Mouse (Mus musculus) adrenal gland, postnatal 36 days (tissue): ENCODE measurements around the gene Lhfpl1. TPM values are rescaled to one million over a fixed set of nuclear protein-coding genes. Genes with fewer than 3 reads are reported as not detected.
"Not testable (repeated sequence)": the region's sequence is repeated elsewhere in the genome, so short reads cannot be mapped to it uniquely, and the experiment has no call there.

Source experiments
- DNase-seq, 2 experiments: peaks; one replicate each; pipeline ENCODE4 v3.0.0; 2021; ENCODE audit warnings: mixed read lengths in 1 of 2
- long read RNA-seq, 2 experiments: library from polyadenylated mRNA; stranded (forward); transcript quantifications; one replicate each; pipeline ENCODE4 v2.0.0; 2021; ENCODE audit warnings: borderline sequencing depth in 2 of 2
- total RNA-seq, 2 experiments: library from RNA; stranded (reverse); gene quantifications; 2 replicates each; pipeline ENCODE4 v1.2.3; 2021

Gene Lhfpl1
- total RNA-seq: not detected
- long read RNA-seq, experiment 1: 0 reads
- long read RNA-seq, experiment 2: 0 reads

DNA sequence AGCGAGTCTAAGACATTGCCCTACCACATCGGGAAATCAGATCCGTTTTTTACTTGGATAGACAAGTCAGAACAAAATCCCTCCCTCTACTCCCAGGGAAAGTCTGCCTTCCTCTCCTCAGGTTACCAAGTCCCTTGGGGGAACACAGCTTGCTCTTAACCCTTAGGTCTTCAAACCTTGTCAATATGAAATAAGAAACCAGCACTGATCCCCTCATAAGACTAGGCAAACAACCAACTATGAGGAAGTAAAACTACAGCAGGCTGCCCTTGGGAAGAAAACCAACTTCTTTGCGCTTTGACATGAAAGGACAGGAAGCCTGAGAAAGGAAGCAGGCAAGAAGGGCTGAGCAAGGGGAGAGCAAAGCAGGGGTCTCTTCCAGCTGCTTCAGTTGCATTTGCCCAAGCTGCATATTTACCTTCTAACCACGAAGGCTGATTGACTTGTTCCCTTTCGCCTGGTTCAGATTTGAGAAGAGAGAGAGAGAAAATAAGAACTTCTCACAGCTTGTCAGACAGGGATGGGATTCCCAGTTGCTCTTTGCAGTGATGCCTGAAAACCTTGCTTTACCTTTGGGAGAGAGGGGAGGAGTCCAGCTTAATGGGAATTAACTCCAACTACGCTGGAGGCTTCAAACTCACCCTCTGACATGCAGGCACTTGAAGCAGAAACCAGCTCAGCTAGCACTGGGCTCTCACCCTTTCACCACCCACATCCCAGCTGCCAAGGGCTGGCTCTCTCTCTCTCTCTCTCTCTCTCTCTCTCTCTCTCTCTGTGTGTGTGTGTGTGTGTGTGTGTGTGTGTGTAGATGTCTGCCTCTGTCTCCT, at the start of gene Lhfpl1:
Gene Lhfpl1 (minus strand): TSS at position 713 of the 827 bp plus-strand sequence.
- no peak for DNase-seq

DNA sequence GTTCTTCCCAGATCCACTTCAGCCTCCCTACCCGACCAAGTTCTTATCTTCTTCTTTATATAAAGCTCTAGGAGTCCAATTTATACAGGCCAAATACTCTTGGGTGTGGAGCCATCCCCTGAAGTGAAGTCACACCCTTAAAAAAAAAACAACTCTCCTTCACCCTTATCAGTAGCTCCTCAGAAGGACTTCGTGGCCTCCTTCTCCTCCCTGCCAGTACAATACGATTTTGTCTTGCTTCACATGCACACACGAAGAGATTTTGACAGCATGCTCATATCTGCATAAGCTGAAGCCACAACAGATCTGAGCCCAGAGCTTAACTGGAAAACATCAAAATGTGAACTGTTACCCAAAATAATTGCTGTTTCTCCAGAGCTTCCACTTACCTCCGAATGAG, 22.9 kb upstream of the Lhfpl1 start:
- no peak for DNase-seq

DNA sequence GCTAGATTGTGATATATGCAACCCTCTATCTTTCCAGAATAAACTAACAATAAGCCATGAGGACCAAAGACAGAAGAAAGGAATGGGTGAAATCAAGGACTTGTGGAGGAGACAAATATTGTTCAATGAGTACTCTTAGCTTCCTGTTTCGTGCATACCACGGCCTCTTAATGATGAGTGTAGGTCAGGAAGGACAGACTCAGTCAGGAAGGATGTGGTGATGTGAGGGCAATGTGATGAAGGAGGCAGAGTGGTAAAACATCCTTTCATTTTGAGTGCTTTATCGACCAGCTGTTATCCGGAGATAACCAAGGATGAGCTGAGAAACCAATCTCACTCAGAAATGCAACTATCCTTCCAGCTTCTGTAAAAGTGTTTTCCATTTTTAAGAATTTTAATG, 13.6 kb upstream of the Lhfpl1 start:
- no peak for DNase-seq

DNA sequence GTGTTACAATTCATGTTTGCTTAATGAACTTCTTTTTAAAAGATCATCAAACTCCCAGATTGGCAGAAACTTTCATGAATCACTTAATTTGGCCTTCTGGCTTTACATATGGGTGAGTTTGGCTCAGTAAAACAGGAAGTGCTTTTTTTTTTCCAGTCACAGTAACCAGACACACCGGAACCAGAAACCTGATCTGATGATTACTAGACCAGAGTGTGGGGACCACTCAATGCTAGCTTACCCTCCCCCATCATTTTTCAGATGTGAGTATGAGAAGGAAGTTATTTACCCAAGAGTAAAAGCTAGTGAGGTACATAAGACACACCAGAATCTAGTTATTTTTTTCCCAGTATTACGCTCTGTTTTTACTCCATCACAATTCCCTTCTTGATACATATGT, 6.5 kb downstream of the Lhfpl1 start:
- DNase-seq: no peak

DNA sequence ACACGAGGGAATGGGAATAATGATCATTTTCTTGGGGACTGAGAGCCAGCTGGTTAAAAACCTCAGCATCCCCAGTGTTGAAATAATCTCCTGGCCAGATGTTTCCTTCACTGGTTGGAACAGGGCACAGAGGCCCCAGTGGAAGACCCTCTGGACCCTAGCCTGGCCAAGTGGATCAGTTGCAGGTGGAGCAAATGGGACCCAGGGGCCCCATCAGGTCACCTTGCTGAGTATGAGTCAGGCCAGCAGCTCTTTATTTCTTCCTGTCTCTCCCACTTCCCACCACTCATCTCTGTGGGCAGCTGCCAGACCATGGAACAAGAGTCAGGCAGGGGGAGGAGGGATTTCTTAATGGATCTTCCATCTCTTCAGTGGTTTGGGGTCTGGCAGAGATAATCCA, 12.7 kb downstream of the Lhfpl1 start:
- no peak for DNase-seq

DNA sequence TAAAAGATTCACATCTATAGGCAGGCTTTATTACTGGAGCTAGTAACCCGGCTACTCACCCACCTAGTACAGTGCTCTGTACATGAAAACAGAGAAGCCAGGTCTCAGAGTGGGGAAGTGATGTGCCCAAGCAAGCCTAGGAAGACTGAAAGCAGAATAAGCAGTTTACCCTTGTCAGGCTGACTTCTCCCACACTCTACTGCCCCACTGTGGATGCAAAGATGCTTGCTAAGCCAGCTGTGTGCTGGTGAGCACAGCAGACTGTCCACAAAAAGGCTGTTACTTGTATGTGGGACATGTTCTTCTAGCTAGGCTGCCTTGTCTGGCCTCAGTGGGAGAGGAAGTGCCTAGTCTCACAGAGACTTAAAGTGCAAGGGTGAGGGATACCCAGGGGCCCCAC, 40.3 kb downstream of the Lhfpl1 start:
- no peak for DNase-seq

DNA sequence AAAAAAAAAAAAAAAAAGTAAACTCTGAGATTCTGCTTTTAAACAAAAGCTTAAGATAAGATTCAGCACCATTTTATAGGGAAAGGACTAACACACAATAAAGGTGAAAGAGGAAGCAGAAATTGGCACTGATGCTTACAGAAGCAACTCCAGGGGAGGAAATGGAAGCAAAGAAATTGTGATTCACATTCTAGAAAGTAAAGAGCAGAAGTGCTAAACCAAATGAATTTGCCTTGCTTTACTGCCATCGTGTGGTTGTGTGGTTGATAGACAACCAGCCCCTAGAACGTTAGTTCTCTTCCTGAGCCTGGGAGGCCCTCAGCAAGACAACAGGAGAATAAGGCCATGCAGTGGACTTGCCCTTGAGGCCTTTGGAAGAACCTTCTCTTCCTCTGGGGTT, 41.7 kb downstream of the Lhfpl1 start:
- peak; percentile 3 to 44 for DNase-seq

DNA sequence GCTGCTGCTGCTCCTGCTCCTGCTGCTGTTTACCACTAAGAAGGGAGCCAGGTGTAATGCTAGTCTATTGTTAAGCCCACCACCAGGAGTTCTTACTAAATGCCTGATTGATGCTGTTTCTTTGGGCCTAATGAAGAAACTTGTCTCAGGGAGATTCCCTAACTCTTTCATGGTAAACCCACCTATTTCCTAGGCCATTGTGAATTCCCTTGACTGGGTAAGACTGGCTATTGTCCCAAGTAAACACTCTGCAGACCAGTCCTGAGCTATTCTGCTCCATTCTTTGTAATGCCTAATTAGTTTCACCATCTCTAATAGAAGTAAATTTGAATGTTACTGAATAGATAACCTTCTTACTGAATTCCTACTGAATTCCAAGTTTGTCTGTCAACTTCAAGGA, 48.7 kb downstream of the Lhfpl1 start:
- DNase-seq: not testable (repeated sequence)

DNA sequence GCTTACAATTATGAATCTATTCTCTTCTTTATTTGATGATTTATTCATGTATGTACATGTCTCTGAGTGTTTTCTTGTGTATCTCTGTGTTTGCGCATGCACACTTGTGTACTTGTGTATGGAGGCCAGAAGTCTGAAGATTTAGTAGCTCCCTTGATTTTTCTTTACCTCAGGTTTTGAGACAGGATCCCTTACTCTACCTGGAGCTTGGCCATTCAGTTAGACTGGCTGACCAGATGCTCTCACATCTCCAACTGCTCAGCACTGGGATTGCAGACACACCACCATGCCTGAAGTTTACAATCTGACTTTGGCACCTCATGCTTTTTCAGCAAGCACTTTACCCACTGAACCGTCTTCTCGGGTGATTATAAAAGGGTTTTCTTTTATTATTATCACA, 76.7 kb downstream of the Lhfpl1 start:
- no peak for DNase-seq

DNA sequence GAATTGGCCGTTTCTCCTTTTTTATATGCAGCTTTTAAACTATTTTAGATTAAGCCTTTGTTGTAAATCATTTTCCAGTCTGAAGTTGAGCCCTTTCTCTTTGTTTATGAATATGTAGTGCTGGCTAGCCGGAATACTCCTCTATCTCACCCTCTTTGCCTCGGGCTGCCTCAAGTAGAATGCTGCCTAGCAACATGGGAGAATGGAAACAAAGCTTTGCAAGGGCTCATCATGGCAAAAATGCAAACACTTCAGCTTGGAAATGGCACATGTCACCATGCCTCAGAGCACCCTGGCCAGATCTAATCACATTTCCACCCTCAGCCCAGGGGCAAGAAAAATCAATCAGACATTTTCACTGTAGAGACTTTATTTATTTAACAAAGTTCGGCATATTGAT, 77.1 kb downstream of the Lhfpl1 start:
- DNase-seq: no peak

DNA sequence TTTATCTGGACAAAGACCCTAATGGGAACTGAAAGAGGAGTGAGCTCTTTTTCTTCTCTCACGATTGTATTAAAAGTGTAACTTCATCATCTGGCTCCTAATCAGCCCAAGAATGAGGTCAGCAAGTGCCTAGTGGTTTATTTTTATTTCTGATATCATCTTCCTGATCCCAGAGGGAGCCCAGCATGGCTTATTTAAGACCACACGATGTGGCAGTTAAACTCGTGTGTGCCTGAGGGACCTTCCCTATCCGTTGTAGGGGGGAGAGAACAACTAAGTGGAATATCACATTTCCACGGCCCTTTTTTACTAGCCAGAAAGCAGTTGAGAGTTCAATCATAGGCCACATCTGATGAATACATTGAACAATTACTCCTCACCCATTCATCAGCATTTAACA, 87.1 kb downstream of the Lhfpl1 start:
- DNase-seq: no peak

Other genes starting within 250 kb of the Lhfpl1 start
- 1 to 10 TPM; 6.8 to 7.0 TPM for gene Amot, start 156.1 kb upstream of the Lhfpl1 start, total RNA-seq